In genomic region chr6:25429047-25429446, GRCm38 (mm10) we compare ENCODE assay signal across 21 mouse cellular contexts.
DNase-seq lines count a peak whose midpoint lies in the region; ATAC-seq and TF ChIP-seq lines count a peak whose summit lies in the region.
"Had no signal": no experiment of that assay in that cellular context is flagged by ENCODE, and none has a peak within 500 bp of the region (broad histone marks: within the 10 kb centered on the region; RNA-seq: fewer than 3 reads in every experiment).

No protein-coding gene starts in this region.

- H3K27me3 ChIP-seq in kidney, postnatal 0 days (ENCODE audit: insufficient read depth, low read length) = no peaks in the 10 kb centered on the region
- H3K27me3 ChIP-seq: CH12.LX, Patski had no signal

- H3K4me1 ChIP-seq in kidney, postnatal 0 days (replicated peaks; ENCODE audit: insufficient read depth, low read length) = no peaks in the 10 kb centered on the region

- no peak for ATAC-seq in kidney, postnatal 0 days (replicated peaks; ENCODE audit: low FRiP score, low read depth)
- ATAC-seq: activated CD4-positive, CD25-positive, alpha-beta regulatory T cell, adult 4 months; CD4-positive, CD25-positive, alpha-beta regulatory T cell, adult 4 months; Patski had no signal

- no peak overlapping the region for H3K27ac ChIP-seq in kidney, postnatal 0 days

- no peak overlapping the region for H3K9ac ChIP-seq in kidney, postnatal 0 days (ENCODE audit: low read depth, low read length)

- no peak for TF ChIP-seq CTCF in kidney, postnatal 0 days (IDR thresholded peaks at IDR 0.05; ENCODE audit: low read depth)

- WGBS in kidney, postnatal 0 days = 80% methylated on average over 4 of the region's 4 CpGs

- no peaks in the 10 kb centered on the region for H3K9me3 ChIP-seq in kidney, postnatal 0 days (replicated peaks; ENCODE audit: low read length)
- H3K9me3 ChIP-seq: G1E had no signal

- H3K36me3 ChIP-seq in kidney, postnatal 0 days (ENCODE audit: insufficient read depth, low read length) = no peaks in the 10 kb centered on the region
- H3K36me3 ChIP-seq: G1E had no signal

- H3K4me2 ChIP-seq in kidney, postnatal 0 days (ENCODE audit: low read length) = no peak overlapping the region

- peak; percentile 24 for DNase-seq in kidney, postnatal 0 days (ENCODE audit: low spot score)
- DNase-seq in kidney, adult 11 months = no peak
- DNase-seq in Muller cell, postnatal 12 days (ENCODE audit: inconsistent ontology term) = peak; percentile 75
- no peak for DNase-seq in MN1 (ENCODE audit: low spot score)
- DNase-seq: adrenal gland, adult 2 months; adrenal gland, adult 8-10 months; adrenal gland, postnatal 10 days; adrenal gland, postnatal 14 days; adrenal gland, postnatal 25 days; adrenal gland, postnatal 36 days; B cell, adult 2 months; cerebellum, adult 11 months; cerebellum, adult 11-12 months; cerebellum, adult 18-20 months; cerebellum, adult 2 months; cerebellum, adult 8-10 months had no signal

- H3K4me3 ChIP-seq in kidney, postnatal 0 days (replicated peaks; ENCODE audit: low read depth, low read length) = no peak overlapping the region

Comparison
In these comparisons a context has a peak if more than half of its experiments do, and no peak if none do; other contexts are left out.
1. DNase-seq: peak in kidney, postnatal 0 days (single experiment) and Muller cell, postnatal 12 days (single experiment); none in kidney, adult 11 months (single experiment) and MN1 (single experiment).